Mouse (Mus musculus): ENCODE data around the gene Zfp579. TPM values are rescaled to one million over a fixed set of nuclear protein-coding genes. Genes with fewer than 3 reads are reported as not detected.
"Not testable (repeated sequence)": the region's sequence is repeated elsewhere in the genome, so short reads cannot be mapped to it uniquely, and the experiment has no call there.

Zfp579 gene
- 4.1 and 8.3 TPM in 2 replicates for total RNA-seq (2017)

DNA sequence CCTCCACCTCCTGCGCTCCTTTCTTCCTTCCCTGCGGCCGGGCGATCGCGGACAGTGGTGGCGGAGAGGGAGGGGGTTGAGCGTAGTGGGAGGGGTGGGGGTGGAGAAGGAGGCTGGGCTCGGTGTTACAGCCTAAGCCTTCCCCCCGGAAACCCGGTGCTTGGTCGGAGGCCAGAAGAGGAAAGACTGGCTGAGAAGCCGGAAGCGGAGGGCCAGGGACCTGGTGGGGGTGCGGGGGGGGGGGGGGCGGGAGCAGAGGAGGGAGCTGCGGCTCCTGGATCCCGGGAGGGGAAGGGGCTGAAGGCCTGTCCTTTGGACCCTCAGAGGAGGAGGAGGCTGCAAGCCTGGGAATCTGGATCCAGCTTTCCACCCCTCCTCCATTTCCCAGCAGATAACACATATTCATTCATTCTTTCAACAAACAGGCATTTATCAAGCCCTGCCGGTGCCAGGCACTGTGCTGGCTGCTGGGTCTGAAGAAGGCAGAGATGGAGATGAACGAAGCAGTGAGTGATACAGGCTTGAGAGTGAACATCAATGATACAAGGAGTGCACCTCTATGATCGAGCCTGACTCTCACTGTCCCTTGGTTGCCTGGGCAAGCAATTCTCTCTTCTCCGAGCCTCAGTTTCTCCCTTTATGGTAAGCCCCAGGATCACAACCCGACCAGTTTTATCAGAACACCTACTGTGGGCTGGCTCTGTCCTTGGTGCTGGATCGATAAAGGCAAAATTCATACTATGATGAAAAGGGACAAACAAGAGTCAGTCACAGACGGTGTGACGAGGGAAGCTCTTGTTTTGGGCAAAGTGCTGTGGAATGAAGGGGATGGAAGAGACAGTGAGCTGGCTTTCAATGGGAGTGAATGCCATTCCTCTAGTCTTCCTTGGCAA, at the start of gene Zfp579:
Zfp579 (minus strand) TSS at position 156 of the 893 bp plus-strand sequence.
- peak; percentile 89 for ATAC-seq (replicated peaks; ENCODE audit: low read depth, poor library complexity, severe bottlenecking)

DNA sequence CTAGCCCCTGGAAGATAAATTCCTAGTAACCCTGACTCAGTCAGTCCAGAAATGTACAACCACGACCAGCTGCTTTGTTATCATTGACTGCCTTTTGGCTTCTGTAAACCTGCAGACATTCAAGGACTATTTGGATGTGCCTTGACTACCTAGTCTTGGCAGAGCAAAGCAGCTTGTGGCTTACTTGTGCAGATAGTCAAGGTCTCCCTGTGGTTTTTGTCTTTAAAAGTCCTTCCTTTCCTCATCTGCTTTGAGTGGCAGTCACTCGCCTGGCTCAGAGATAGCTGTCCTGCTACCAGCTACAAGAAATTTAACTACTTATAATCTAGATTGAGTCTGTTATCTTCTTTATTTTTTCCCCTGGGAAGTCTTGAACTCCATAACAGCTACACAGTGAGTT, 49.0 kb upstream of the Zfp579 start:
- peak; percentile 24; the same call in 1 of the 2 replicates for ATAC-seq (replicated peaks; ENCODE audit: low read depth, poor library complexity, severe bottlenecking)

DNA sequence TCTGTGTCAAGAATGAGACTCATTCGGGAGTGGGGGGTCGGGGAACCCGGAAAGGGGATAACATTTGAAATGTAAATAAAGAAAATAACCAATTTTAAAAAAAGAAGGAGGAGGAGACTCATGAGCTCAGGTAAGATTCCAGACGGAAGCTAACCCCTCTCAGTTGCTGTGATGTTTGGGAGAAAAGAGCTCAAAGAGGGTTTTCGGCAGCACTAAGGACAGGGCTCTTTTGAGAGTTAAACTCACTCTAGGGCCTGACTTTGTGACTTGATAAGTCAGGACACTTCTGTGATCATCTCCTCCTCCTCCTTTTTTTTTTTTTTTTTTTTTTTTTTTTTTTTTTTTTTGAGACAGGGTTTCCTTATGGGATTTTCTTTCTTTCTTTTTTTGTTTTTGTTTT, 43.0 kb upstream of the Zfp579 start:
- ATAC-seq (replicated peaks; ENCODE audit: low read depth, poor library complexity, severe bottlenecking): no peak

DNA sequence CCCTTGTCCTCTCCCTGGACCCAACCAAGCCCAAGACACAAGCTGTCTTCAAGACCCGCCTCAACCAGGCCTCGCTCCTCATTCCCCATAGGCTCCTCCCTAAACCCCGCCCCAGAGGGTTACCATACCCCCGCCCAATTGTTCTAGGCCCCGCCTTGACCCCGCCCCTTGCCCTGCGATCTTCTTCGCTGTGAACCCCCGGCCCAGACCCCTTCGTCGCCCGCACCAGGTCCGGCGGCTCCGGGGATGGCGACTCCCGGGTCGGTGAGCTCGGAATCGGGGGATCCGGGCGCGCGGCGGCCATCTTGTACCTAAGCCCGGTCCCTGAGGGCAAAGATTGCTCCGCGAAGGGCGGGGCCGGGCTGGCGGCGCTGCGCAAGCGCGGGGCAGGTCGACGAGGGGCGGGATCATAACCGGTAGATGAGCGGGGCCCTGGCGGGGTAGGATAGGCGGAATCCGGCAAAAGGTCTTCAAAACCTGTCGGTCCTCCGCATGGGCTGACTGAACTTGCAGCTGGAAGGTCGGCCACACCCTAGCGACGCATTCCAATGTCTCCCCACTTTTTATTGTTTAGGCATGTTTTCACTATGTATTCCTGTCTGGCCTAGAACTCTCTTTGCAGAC, 42.3 kb upstream of the Zfp579 start, which contains the start of gene Zfp784:
Zfp784 (minus strand) TSS at position 338 of the 624 bp plus-strand sequence.
- peak; percentile 91 for ATAC-seq (replicated peaks; ENCODE audit: low read depth, poor library complexity, severe bottlenecking)

DNA sequence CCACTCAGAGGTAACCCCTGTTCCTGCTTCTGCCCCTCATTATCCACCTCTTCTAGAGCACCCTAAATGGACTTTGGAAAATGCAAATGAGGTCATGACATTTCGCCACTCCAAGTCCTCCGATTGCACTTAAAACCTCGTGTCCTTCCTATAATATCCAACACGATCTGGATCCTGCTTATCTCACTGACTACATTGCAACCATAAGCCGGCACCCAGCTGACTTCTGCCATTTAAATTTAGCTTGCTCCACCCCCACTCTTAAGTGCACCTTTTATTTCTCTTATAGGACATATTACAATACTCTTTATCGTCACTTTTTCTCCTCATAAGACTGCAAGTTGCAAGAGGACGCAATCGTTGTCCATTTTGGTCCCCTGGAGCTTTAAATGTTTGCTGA, 41.5 kb upstream of the Zfp579 start:
- ATAC-seq (replicated peaks; ENCODE audit: low read depth, poor library complexity, severe bottlenecking): no peak

DNA sequence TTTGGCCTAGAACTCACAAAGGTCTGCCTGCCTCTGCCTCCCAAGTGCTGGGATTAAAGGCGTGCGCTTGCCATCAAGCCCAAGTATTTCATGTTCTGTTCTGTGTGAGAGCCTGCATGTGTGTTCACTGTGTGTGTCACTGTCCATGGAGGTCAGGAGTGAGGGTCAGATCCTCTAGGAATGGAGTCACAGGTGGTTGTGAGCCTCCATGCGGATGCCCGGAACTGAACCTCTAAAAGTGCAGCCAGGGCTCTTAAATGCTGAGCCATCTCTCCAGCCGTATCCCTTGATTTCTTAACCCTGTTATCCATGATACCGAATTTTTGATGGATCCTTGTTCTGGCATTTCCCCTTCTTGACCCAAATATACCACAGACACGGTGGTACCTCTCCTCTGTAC, 41.1 kb upstream of the Zfp579 start:
- no peak for ATAC-seq (replicated peaks; ENCODE audit: low read depth, poor library complexity, severe bottlenecking)

DNA sequence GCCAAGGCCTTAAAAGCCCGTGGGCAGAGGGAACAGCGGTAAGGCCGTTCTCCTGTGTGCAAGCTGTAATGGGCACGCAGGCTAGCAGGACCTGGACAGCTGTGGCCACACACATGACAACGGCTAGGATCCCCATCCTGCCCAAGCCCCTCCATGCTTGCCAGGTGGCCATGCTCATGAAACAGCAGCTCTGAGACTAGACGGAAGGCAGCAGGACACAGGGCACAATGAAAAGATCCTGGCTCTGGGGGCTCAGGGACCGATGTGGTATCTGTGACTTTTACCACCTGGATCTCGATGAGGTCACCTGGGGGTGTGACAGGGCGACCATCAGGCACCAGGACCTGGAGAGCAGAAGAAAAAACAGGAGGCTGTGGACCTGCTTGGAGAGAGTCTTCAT, 40.2 kb upstream of the Zfp579 start:
- ATAC-seq (replicated peaks; ENCODE audit: low read depth, poor library complexity, severe bottlenecking): no peak

DNA sequence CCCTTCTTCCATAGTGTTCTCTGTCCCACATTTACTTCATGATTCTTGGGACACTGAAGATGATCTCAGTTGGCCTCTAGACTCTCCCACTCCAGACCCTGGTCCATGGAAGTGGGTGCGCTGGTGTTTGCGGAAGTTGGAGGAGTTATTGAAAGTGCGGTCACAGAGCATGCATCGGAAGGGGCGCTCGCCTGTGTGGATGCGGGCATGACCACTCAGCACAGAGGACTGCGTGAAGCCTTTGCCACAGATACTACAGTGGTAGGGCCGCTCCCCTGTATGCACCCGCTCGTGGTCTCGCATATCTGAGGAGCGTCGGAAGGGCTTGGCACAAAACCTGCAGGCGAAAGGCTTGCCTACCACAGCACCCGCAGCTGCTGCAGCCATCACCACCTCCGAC, 39.7 kb upstream of the Zfp579 start:
- no peak for ATAC-seq (replicated peaks; ENCODE audit: low read depth, poor library complexity, severe bottlenecking)

DNA sequence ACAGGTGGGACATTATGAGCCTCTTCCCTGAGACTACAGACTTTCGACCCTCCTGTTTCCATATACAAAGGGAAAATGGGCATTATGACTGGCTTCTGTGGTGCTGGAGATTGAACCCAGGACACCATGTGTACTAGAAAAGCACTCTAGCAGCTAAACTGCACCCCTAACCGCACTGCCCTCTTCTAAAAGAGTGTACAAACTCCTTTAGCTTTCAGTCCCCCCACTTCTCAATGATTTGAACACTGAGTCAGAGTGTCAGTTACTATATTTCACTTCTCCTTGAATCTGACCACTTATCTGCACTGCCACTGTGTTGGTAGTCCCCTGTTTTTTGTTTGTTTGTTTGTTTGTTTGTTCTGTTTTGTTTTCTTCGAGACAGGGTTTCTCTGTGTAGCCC, 37.9 kb upstream of the Zfp579 start, which contains the start of gene 4632433K11Rik:
4632433K11Rik (plus strand) TSS at position 301 of the 400 bp plus-strand sequence.
- ATAC-seq (replicated peaks; ENCODE audit: low read depth, poor library complexity, severe bottlenecking): no peak

DNA sequence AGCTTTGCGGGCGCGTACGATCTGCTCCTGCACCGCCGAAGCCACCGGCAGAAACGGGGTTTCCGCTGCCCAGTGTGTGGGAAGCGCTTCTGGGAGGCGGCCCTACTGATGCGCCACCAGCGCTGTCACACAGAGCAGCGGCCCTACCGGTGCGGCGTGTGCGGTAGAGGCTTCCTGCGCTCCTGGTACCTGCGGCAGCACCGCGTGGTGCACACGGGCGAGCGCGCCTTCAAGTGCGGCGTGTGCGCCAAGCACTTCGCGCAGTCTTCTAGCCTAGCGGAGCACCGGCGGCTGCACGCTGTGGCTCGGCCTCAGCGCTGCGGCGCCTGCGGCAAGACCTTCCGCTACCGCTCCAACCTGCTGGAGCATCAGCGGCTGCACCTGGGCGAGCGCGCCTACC, 35.5 kb upstream of the Zfp579 start:
- ATAC-seq (replicated peaks; ENCODE audit: low read depth, poor library complexity, severe bottlenecking): no peak

DNA sequence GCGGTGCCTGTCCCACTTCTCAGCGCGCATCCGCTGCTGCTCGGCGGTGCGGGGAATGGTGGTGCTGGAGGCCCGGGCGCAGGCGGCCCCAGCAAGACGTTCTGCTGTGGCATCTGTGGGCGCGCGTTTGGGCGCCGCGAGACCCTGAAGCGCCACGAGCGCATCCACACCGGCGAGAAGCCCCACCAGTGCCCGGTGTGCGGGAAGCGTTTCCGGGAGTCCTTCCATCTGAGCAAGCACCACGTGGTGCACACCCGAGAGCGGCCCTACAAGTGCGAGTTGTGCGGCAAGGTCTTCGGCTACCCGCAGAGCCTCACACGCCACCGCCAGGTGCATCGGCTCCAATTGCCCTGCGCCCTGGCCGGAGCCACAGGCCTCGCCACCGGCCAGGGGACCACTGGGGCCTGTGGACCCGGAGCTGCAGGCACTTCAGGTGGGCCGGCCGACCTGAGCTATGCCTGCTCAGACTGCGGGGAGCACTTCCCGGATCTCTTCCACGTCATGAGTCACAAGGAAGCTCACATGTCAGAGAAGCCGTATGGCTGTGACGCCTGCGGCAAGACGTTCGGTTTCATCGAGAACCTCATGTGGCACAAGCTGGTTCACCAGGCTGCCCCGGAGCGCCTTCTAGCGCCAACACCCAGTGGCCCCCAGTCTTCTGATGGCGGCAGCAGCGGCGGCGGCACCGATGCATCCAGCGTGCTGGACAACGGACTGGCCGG, 34.8 kb upstream of the Zfp579 start:
- no peak for ATAC-seq (replicated peaks; ENCODE audit: low read depth, poor library complexity, severe bottlenecking)

DNA sequence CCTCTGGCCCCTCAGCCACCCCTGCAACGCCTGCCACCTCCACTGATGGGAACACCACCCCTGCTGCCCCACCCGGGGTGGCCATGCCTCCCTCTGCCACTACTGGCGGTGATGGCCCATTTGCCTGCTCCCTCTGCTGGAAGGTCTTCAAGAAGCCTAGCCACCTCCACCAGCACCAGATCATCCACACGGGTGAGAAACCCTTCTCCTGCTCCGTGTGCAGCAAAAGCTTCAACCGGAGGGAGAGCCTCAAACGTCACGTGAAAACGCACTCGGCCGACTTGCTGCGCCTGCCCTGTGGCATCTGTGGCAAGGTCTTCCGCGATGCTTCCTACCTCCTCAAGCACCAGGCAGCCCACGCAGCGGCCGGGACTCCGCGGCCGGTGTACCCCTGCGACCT, 34.0 kb upstream of the Zfp579 start:
- no peak for ATAC-seq (replicated peaks; ENCODE audit: low read depth, poor library complexity, severe bottlenecking)

DNA sequence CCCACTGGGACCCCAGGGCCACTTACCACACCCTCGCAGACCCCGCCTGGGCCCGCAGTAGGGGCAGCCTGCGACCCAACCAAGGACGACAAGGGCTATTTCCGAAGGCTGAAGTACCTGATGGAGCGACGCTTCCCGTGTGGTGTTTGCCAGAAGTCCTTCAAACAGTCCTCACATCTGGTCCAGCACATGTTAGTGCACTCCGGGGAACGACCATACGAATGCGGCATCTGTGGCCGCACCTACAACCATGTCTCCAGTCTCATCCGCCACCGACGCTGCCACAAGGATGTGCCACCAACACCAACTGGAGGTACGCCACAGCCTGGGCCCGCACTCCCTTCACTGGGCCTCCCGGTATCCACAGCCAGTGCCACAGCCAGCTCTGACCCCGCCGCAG, 33.6 kb upstream of the Zfp579 start:
- ATAC-seq (replicated peaks; ENCODE audit: low read depth, poor library complexity, severe bottlenecking): no peak

DNA sequence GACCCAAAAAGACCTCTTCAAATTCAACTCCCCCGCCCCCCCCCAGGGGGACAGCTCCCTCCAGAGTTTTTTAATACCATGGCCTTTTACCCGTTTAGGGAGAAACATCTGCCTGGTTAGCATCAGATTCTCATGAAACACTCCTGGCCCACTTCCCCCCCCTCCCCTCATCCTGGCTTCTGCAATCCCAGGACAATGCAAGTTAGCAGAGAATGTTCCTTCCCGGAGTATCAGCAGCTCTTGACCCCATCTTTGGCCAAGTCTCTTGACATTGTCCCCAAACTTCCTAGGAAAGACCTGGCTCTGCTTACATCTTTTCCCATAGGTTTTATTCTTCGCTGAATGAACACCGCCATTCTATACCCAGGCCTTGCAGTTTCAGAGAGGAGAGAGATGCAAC, 25.2 kb upstream of the Zfp579 start:
- ATAC-seq (replicated peaks; ENCODE audit: low read depth, poor library complexity, severe bottlenecking): no peak

DNA sequence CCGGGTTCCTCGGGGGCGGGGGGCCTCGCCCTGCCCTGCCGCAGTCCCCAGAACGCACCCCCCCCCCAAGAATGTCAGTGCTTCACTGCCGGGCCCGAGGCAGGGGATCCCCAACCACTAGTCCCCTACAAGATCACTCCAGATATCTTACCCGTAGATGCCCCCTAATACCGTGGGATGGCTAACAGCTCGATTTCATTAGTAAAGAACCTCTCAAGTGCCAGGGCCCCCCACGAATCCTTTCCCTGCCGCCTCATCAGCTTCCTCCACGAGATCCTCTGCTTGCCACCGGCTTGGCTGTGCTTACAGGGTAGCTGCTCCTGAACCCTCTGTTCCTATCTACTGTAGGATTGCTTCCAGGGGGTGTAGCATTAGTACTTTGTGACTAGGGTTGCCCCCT, 24.7 kb upstream of the Zfp579 start:
- no peak for ATAC-seq (replicated peaks; ENCODE audit: low read depth, poor library complexity, severe bottlenecking)

DNA sequence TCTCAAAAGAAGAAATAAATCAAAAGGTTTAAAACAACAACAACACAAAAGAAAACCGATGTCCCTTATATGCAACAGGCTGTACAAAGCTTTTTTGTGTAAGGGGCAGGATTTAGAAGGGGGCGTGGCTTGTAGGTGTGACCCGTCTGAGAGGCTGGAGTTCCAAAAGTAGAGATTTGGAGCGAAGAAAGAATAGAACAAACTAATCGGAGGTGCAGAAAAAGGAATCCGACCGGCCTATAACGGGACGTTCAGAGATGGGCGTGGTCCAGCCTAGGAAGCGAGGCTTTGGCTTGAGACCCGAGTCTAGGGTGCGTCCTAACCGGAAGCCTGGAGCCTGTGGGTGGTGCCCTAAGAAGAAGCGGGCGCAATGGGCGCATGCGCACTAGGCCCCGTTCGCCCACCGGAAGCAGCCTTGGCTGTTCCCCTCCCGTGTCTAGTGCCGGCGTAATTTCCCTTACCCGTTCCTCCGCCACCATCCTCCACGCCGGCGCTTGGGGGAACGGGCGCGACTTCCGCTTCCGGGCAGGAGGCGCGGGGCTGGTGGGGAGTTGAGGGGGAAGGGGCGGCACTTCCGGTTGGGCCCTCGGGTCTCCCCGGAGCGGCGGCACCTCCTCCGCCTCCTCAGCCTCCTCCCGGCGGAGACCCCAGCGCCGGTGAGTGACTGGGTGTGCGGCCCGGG, 24.2 kb upstream of the Zfp579 start, which contains the start of the genes Zfp865 and Ccdc106:
Zfp865 (plus strand) TSS at position 377 of the 682 bp plus-strand sequence.
Ccdc106 (plus strand) TSS at position 554 of the 682 bp plus-strand sequence.
- ATAC-seq (replicated peaks; ENCODE audit: low read depth, poor library complexity, severe bottlenecking): peak; percentile 85

DNA sequence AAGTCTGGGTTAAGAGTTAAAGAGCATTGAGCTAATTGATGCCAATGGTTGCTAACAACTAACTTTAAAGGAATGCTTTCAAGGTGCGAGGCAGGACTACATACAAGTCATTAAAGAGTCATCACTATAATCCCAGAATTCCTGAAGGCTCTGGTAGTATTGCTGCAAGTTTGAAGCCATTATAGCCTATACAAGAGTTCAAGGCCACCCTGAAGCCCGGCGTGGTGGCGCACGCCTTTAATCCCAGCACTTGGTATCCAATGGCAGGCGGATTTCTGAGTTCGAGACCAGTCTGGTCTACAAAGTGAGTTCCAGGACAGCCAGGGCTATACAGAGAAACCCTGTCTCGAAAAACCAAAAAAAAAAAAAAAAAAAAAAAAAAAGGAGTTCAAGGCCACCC, 23.6 kb upstream of the Zfp579 start:
- not testable (repeated sequence) for ATAC-seq (replicated peaks; ENCODE audit: low read depth, poor library complexity, severe bottlenecking)

DNA sequence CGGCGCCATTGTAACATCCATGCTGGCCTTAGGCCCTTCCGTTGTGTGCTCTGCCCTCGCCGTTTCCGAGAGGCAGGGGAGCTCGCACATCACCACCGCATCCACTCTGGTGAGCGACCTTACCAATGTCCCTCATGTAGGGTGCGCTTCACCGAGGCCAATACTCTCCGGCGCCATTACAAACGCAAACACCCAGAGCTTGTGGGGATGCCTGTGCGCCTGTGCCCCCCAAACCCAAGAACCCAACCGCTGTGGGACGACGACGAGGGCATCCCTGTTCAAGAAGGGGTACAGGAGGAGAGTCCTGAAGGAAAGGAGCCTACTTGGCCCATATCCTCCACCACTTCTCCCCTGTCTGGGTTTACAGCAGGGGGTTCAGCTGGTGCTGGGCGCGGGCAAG, 22.0 kb upstream of the Zfp579 start:
- ATAC-seq (replicated peaks; ENCODE audit: low read depth, poor library complexity, severe bottlenecking): no peak

DNA sequence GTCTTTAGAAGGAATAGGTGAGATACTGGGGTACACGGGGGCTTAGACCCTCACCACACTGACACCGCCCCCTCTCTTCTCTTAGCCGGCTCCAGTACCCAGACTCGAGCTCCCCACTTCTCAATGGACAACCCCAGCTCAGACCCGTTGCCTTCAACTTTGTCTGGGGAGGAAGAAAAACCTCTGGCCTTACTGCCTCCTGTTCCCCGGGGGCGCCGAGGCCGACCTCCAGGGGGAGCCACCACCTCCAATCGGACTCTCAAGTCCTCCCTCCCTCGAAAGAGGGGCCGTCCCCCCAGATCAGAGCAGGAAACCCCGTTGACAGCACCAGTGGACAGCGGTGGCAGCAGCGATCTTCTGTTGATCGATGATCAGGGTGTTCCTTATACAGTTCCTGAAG, 21.4 kb upstream of the Zfp579 start:
- ATAC-seq (replicated peaks; ENCODE audit: low read depth, poor library complexity, severe bottlenecking): no peak

DNA sequence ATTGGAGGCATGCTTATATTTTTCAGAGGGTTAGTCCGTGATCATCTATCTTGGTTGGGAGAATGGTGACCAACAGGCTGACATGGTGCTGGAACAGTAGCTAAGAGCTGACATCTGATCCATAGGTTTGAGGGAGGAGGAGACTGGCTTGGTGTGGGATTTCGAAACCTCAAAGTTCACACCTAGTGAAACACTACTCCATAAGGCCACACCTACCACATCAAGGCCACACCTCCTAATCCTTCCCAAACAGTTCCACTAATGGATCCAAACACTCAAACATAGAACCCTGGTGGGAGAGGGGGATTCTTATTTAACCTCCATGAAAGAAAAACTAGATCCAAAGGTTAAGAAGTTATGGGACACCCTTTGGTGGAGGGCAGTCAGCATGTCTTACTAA, 21.0 kb upstream of the Zfp579 start:
- ATAC-seq (replicated peaks; ENCODE audit: low read depth, poor library complexity, severe bottlenecking): no peak

Data from common myeloid progenitor, adult 5-6 weeks (primary cell).